Mouse (Mus musculus): ENCODE measurements around the gene Lrp1.
A peak's percentile ranks its signal among the peaks of the same experiment; 100 is the strongest.

The Lrp1 gene

DNA sequence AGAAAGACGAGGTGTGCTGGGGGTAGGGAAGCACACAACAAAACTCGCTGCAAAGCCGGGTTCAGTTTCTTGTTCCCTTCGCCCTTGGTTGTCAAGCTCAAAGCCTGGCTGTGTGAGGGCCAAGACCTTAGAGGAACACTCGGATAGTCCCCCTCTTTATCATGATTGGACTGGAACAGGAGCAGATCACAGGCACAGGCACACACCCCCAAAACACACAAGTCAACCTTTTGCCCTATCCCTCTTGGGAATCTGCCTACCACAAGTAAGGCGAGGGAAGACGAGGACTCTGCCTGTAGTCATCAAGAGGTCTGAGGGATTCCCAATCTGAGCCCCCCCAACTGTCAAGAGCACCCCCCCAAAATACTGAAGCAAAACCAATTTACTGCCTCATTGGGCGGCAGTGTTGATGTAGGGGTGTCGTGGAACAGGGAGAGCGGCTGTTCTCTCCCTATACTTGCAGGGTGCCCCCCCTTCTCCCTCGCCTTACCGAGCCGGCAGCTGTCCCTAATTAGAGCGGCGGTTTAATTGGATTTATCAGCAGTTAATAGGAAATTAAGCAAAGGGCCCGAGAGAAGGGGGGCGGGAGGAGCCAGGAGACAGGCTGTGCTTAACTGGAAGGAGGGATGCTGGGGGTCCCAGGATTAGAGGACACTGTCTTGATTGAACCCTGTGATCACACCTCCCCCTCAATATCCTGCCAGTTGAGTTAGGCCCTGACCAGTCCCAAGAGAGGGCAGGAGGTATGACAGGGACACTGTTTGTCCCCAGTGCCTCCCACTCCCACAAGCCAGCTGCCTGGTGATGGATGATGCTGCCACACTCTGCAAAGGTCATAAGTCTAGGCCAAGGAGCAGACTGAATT is 110.9 kb downstream of the Lrp1 start:
- DNase-seq (ENCODE audit: low read depth in 1 of 2, low spot score in 2 of 2), result no peak

DNA sequence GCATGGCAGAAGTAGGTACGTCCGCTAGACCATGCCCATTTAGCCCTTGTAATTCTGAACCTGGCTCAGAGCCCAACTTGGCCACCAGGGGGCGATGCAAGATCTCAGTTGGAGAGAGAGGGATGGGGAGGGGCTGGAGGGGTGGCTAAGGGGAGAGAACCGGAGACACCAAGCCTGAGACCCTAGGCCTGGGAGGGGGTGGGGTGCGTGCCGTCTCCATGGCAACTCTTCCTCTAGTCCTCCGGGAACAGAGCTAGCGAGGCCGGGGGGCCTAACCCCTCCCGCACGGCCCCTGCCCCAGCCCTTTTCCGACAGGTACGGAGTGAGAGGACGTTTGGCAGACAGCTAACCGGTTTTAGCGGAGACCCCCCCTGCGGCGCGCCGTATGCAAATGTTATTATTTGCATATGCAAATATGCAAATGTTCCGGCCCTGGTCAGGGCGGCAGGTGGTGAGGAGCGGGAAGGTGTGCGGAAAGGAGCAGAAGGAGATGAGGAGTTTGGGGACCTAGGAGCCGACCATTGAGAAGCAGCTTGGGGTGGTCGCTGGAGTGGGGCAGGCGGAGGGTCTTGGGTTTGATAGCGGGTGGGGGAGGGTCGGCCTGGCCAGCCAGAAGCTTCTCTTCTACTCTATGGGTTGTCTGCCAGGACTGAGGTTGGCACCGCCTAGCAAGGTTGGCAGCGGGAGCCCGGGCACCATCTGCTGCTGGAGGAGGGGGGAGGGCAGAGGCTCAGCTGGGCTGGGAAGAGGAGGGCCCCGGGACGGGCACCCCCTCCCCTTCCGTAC is 111.7 kb downstream of the Lrp1 start:
- peak; percentile 35 to 71 for DNase-seq (ENCODE audit: low read depth in 1 of 2, low spot score in 2 of 2)

DNA sequence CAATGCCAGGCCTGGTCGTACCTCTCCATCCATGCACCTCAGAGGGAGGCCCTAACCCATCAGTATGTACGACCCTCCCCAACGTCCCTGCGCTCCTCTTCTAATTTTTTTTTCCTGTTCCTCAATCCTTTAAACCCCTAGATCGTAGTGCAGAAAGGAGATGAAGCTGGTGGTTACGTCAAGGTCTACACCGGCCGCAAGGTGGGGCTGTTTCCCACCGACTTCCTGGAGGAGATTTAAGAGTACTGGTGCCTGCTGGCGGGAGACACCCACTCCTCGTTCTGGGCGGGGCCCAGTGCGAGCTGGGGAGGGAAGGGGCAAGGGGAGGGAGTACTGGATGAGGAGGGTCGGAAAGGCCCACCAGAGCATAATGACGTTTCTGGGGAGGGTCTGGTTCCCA is 112.7 kb downstream of the Lrp1 start:
- peak; percentile 43 to 61 for DNase-seq (ENCODE audit: low read depth in 1 of 2, low spot score in 2 of 2)

DNA sequence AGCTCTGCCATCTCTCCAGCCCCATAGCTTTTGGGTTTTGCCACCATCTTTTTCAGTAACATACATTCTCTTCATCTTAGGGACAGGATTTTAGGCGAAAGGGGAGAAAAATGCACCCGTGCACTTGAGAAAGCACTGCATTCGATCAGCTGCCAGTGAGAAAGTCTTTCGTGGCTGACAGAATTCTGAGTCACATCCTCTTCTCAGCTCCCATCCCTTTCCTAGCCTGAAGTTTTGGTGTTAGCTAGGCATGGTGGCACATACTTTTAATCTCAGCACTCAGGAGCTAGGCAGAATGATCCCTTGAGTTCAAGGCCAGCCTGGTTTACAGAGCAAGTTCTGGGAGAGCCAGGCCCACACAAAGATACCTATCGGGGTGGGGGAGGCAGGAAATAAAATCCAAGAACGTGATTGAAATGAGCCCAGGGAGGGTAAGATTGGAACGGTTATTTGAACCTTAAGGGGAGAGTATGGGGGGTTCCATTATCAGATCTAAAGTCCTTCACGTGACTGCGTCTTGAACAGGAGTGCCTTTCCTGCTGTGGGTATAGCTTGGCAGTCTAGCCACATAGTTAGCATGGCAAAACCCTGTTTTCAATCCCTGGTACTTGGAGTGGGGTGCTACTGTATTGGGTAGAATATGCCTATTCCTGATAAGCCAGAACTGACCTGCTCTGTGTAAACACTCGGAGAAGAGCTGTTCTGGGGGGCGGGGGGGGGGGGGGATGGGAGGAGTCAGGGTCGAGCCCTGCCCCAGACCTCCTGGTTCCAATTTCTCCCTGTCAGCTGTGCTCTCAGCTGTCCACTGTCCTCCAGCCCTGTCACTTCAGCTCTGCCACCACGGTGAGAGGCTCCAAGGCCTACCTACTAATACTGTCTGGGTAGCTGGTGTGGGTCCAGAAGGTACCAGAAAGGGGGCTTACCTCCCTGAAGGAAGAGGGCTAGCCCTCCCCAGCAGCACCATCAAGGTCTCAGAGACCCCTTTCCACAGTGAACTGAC is 119.8 kb downstream of the Lrp1 start, which contains the start of gene Stac3:
TSS of gene Stac3 (plus strand) at position 793 of the 1,000 bp plus-strand sequence.
- no peak for DNase-seq (ENCODE audit: low read depth in 1 of 2, low spot score in 2 of 2)

DNA sequence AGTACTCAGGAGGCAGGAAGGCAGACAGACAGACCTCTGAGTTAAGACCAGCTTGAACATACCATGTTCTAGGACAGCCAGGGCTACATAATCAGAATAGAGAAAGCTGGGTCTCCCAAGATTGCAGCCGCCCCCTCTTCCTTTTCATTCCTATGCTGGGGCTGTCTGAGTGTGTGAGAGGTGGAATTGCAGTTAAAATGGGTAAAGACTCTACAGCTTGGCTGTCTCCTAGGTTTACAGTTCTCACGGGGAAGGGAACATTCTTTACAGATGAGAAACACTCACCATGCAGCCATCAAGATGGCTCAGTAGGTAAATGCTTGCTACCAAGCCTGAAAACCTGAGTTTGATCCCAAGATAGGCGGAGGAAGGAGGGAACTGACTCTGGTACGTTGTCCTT is 120.9 kb downstream of the Lrp1 start:
- no peak for DNase-seq (ENCODE audit: low read depth in 1 of 2, low spot score in 2 of 2)

DNA sequence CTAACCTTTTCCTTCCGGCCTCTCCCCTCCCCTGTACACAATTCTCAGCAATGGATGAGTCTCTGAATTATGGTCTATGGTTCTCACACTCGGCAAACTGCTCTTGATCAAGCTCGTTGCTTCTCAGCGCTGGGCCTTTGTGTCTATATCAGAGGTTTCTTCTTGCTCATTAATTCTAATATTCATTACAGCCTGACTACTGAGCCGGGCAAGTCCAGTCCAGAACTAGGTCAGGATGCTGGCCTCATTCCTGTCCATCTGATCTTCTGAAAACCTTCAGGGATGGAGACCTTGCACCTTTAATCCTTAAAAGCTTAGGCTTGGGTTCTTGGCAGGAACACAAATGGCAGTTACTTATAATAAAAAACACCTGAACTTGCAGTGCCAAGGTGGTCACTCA is 121.4 kb downstream of the Lrp1 start:
- DNase-seq (ENCODE audit: low read depth in 1 of 2, low spot score in 2 of 2), result no peak

DNA sequence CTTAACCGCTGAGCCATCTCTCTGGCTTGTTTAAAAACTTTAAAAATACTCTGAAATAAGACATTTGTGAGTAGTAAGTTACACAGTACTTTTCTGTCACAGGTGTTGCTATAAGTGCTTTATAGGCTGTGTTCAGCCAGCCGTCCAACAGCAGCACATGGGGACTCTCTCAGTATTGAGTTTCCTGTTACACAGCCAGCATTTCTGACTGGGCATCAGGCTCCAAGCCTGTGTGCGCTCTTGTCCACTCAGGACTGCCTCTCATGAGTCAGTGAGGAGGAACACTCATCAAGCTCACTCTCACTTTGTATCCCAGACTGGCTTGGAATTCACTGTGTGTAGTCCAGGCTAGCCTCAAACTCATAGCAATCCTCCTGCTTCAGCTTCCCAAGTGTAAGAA is 124.8 kb downstream of the Lrp1 start:
- no peak for DNase-seq (ENCODE audit: low read depth in 1 of 2, low spot score in 2 of 2)

DNA sequence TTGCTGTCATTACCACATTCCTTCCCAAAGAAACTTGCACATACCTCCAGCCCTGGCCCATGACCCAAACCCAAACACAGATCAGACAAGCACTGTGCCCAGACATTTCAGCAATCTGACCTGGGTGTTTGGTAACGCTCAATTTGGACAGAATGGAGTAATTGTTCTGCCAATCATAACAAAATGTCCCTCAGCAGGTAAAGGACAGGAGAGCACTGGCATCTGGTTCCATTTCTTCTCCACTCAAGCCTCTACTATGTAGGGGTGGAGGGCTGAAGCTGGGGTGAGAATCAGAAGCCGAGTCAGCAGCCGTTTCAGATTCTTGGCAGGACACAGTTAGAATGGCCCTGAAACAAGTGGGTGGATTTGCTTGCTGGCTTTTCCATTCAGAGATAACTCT is 128.8 kb downstream of the Lrp1 start:
- DNase-seq (ENCODE audit: low read depth in 1 of 2, low spot score in 2 of 2), result no peak

DNA sequence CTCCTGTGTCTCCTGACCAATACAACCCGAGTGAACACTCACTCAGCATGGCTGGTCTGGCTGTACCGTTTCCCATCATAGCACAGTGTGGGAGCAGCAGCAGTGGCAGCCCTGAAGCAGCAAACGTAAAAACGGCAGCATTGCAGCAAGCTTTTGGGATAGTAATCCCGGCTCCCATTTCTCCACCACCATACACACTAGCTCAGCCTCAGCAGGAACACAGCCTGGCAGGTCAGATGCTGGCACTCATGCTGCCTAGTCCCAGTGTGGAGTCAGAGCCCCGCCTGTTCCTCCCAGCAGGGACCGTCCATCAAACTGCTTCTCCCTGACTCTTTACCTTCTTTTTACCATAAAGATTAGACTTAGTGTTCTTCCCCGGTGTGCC is 129.8 kb downstream of the Lrp1 start:
- DNase-seq (ENCODE audit: low read depth in 1 of 2, low spot score in 2 of 2), result no peak

DNA sequence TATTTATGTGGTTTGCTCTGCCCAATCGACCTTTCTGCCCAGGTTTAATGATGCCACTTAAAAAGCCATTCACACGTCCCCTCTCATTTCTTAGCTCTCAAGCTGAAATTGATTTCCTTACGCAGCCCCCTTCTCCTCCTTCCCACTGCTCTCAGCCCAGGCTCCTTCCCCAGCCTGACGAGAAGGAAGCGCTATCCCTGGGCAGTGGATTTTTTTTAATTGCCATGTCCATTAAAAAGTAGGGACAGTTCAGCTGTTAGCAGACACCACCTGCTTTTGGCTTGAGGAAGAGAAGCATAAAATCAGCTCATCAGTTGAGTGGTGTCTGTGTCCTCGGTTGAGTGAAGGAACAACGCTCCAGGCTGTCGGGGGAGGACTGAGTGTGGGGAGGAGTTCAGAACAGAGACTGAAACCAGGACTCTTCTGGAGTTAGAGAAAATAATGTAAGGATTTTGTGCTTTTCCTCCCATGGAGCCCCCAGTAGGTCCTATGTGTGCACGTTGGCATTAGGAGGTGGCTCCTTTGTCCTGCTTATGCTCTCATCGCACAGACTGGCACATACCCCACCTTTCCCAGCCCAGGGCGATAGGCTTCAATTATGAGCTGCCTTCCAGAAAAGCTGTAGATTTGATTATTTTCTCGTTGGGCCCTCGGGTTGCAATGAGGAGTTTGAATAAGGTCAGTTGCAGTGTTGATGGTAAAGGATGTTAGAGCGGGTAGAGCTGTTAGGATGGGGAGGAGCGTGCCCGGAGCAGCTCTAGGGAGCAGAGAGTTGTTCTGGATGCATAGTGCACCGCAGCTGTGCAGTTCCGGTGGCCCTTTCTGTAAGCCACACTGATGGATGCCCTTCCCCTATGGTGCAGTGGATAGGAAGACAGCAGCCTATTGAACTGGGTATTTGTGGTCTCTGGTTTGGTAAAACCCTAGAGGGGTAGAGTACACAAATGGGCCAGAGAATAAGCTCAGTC is 130.5 kb downstream of the Lrp1 start:
- DNase-seq (ENCODE audit: low read depth in 1 of 2, low spot score in 2 of 2), result no peak

DNA sequence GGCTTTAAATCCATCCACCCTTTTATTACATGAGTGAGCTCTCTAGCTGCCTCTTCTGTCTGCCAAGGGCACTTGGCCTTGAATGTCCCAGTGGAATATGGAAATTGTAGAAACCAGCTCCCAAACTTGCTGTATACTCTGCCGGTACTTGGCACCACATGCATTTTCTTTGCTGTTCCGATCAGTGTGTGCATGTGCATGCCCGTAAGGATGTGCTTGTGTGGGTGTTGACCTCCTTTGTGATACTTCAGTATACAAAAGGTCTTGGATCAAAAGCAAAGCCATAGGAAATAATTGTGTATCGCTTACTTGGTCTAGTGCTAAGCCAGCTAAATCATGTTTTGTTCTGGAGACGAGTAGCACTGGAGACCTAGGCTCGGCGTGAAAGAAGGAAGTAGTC is 132.1 kb downstream of the Lrp1 start:
- no peak for DNase-seq (ENCODE audit: low read depth in 1 of 2, low spot score in 2 of 2)

Data from monocyte, adult 2 months (primary cell).